Mouse (Mus musculus) E14TG2a.4 (cell line): ENCODE data around the gene Cfap157.

Experiments used
- CTCF ChIP-seq: conservative IDR thresholded peaks from 2 replicates; pipeline ENCODE4 v1.5.1; 2014; ENCODE audit warnings: low read length
- NANOG ChIP-seq: IDR thresholded peaks from 2 replicates; pipeline ENCODE4 v1.6.1; 2014; ENCODE audit warnings: borderline replicate concordance, low read length, mixed read lengths

DNA sequence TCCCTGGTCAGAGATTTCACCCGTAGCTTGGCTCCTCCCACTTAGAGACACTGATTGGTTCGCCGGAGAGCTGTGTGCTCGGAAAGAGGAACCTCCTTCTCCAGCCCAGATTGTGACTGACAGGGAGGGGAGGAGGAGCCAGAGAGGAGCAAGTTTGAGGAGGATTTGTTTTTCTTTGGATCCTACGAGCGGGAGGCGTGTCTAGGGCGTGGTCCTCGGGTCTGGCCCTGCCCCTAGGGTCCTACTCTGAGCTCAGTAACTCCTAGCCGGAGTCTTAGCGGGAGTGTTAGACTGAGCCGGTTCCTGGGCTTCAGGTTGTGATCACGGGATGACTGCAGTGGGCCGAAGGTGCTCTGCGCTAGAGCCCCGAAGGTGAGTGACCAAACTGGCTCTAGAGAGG lies 56.8 kb downstream of the Cfap157 start:
- TF ChIP-seq CTCF: no peak
- no peak for TF ChIP-seq NANOG
